Mouse (Mus musculus) macrophage (primary cell): ENCODE data around the gene Carmil2. TPM values are rescaled to one million over a fixed set of nuclear protein-coding genes. Genes with fewer than 3 reads are reported as not detected.
A peak's percentile ranks its signal among the peaks of the same experiment; 100 is the strongest.

ENCODE experiments used
- H3K27ac ChIP-seq: fragments of 350-480 bp; formaldehyde crosslinking; 2 replicates; pipeline ENCODE4 v1.9.0; 2021
- H3K36me3 ChIP-seq: fragments of 350-480 bp; formaldehyde crosslinking; 2 replicates; pipeline ENCODE4 v1.9.0; 2021; ENCODE audit errors: inconsistent target
- H3K4me3 ChIP-seq: fragments of 350-480 bp; formaldehyde crosslinking; 2 replicates; pipeline ENCODE4 v1.9.0; 2021; ENCODE audit errors: inconsistent target
- H3K79me2 ChIP-seq: fragments of 350-480 bp; formaldehyde crosslinking; 2 replicates; pipeline ENCODE4 v1.9.0; 2021; ENCODE audit errors: inconsistent target
- WGBS: methylation state at CpG from one replicate; pipeline ENCODE4 v1.1.7; 2026; ENCODE audit warnings: inconsistent platforms; ENCODE audit not compliant: missing documents; 5-methylcytosine and 5-hydroxymethylcytosine counted together
- polyA plus RNA-seq: library from polyadenylated mRNA; stranded (reverse); fragments of 250-400 nt; gene quantifications from 3 replicates; pipeline ENCODE4 v1.2.4, GENCODE M21; 2018; ENCODE audit warnings: inconsistent platforms

The Carmil2 gene
- polyA plus RNA-seq, 1 experiment from 2014 or later, result not detected

GRCm38 (mm10) chr8:105702001-105702401, 15.9 kb downstream of the Carmil2 start:
- H3K79me2 ChIP-seq, result peaks cover 6% of the 10 kb centered on the region; the same call in 1 of the 2 replicates
- 81% methylated on average over 17 of the region's 18 CpGs for WGBS
- no peak overlapping the region for H3K27ac ChIP-seq
- peak overlapping the region; percentile 29 for H3K4me3 ChIP-seq
- peaks cover 12% of the 10 kb centered on the region; the same call in 1 of the 2 replicates for H3K36me3 ChIP-seq

DNA sequence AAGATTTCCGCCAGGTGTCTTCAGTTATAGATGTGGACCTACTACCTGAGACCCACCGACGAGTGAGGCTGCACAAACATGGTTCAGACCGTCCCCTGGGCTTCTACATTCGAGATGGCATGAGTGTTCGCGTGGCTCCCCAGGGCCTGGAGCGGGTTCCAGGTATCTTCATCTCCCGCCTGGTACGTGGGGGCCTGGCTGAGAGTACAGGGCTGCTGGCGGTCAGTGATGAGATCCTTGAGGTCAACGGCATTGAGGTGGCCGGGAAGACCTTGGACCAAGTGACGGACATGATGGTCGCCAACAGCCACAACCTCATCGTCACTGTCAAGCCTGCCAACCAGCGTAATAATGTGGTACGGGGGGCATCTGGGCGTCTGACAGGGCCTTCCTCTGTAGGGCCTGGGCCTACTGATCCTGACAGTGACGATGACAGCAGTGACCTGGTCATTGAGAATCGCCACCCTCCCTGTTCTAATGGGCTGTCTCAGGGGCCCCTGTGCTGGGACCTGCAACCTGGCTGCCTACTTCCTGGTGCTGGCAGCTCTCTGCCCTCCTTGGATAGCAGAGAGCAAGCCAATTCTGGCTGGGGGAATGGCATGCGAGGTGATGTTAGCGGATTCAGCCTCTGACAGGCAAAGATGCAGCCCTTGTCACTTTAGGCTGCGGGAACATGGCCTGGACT, 16.8 kb downstream of the Carmil2 start:
- Histone ChIP-seq H3K27ac (no peak overlapping the region), H3K4me3 (no peak overlapping the region), H3K36me3 (peaks cover 10% of the 10 kb centered on the region; the same call in 1 of the 2 replicates), H3K79me2 (peaks cover 6% of the 10 kb centered on the region; the same call in 1 of the 2 replicates)
- WGBS, result 97% methylated on average over 24 of the region's 24 CpGs

DNA sequence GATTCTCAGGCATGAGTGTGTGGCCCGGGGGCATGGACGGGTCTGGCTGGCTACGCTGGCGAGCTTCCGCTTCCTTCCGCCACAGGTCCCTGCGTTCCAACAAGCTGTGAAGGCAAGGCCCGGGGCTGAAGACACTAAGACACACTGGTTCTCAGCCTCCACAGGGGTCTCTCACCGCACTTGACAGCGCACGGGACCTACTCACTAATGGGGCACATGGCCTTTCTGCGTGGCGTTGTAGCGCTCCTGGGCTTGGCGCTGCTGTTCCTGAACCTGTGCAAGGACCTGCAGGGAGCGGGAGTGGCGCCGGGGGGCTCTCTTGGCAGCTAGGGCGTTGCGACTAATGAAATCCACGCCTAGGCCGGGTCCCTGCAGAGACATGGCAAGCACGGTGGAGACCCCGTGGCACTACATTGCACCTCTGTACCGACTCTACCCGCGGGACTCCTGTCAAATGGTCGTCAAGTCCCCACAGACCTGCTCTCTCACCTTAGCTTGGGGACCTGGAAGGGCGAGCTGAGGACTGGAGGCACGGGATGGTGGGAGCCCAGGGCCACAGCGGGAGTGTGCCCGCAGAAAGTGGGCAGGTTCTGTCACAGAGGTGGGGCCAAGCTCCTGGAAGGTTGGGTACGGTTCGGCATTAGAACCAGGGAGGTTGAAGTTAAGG, 18.2 kb downstream of the Carmil2 start:
- Histone ChIP-seq H3K4me3 (no peak overlapping the region), H3K27ac (no peak overlapping the region), H3K36me3 (no peaks in the 10 kb centered on the region), H3K79me2 (peaks cover 6% of the 10 kb centered on the region; the same call in 1 of the 2 replicates)
- 96% methylated on average over 33 of the region's 34 CpGs for WGBS

- Histone ChIP-seq H3K4me3 (no peak overlapping the region), H3K36me3 (no peaks in the 10 kb centered on the region), H3K27ac (no peak overlapping the region), H3K79me2 (peaks cover 5% of the 10 kb centered on the region; the same call in 1 of the 2 replicates)
- 92% methylated on average over 6 of the region's 6 CpGs for WGBS
Observed at GRCm38 (mm10) chr8:105704955-105705354, 18.9 kb downstream of the Carmil2 start.

DNA sequence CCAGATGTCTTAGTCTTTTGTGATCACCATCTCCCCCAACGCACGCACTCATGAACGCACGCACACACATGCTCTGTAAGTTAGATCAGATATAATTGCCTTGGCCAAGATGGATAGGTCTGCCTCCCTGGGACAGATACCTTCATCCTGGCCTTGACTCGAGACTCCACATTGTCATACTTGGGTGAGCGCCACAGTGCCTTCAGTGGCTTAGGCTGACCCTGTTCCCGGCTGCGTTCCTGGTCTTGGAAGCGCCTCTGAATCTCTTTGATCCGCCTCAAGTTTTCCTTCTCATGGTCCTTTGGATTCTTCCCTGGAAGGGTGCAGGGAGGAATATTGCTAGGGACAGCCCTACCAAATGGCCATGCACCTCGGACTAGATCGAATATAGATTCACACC, 20.4 kb downstream of the Carmil2 start:
- H3K27ac ChIP-seq, result no peak overlapping the region
- 89% methylated on average over 12 of the region's 12 CpGs for WGBS
- H3K79me2 ChIP-seq, result no peaks in the 10 kb centered on the region
- H3K36me3 ChIP-seq, result no peaks in the 10 kb centered on the region
- H3K4me3 ChIP-seq, result no peak overlapping the region

DNA sequence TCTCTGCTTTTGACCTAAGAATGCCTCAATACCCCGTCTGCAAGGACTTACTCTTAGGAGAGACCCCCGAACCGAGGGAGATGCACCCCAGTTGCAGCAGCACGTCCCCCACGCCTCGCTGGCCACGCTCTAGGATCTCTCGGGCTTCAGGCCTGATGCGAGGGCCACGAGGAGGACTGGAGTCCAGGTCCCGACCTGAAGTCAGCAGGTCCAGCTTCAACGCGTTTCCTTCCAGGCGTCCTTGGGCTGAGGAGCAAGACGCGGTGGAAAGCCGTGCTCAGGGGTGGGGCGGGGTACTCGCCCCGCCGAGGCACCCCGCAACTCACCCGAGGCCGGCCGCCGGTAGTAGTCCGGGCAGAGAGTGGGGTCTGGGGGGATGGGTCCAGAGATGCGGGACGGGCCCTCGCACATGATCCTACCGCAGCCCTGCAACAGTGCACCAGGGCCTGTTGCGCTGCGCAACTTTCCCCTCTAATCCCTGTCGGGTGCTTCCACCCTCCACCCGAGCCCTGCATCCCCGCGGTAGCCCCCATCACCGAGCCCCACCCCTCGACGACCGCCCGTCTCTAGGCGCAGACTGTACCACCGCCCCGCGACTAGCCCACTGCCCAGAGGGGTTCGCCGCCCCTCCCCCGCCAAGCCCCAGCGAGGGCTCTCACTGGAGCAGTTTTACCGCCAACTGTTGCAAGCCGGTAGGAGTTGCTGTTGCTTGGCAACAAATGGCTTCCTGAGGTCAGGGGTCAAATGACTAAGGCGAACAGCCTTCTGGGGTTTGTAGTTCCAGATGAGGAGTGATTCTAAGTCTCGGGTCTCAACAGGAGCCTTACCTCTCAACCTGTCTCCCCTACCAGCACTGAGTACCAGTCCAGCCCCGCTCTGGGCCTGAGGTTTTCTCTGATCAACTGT, 21.7 kb downstream of the Carmil2 start, which contains the start of the genes 4933405L10Rik and Enkd1:
Gene 4933405L10Rik (plus strand): TSS at position 158 of the 906 bp plus-strand sequence.
Gene Enkd1 (minus strand): TSS at position 713 of the 906 bp plus-strand sequence.
- Histone ChIP-seq H3K4me3 (peak within 1 kb of the TSS; percentile 37), H3K79me2 (no peaks in the 10 kb centered on the region), H3K36me3 (no peaks in the 10 kb centered on the region), H3K27ac (no peak within 1 kb of the TSS)
- WGBS, result 2% methylated on average over 53 of the region's 55 CpGs

GRCm38 (mm10) chr8:105708675-105709074, 22.6 kb downstream of the Carmil2 start:
- H3K4me3 ChIP-seq, result no peak overlapping the region
- H3K79me2 ChIP-seq, result no peaks in the 10 kb centered on the region
- 86% methylated on average over 7 of the region's 8 CpGs for WGBS
- no peaks in the 10 kb centered on the region for H3K36me3 ChIP-seq
- no peak overlapping the region for H3K27ac ChIP-seq

- Histone ChIP-seq H3K79me2 (no peaks in the 10 kb centered on the region), H3K4me3 (no peak overlapping the region), H3K36me3 (no peaks in the 10 kb centered on the region), H3K27ac (no peak overlapping the region)
- WGBS, result 93% methylated on average over 14 of the region's 14 CpGs
Observed at GRCm38 (mm10) chr8:105709317-105709716, 23.2 kb downstream of the Carmil2 start.

- H3K27ac ChIP-seq, result no peak overlapping the region
- no peaks in the 10 kb centered on the region for H3K79me2 ChIP-seq
- 90% methylated on average over 3 of the region's 3 CpGs for WGBS
- H3K36me3 ChIP-seq, result no peaks in the 10 kb centered on the region
- H3K4me3 ChIP-seq, result no peak overlapping the region
Observed at GRCm38 (mm10) chr8:105712286-105712685, 26.2 kb downstream of the Carmil2 start.

DNA sequence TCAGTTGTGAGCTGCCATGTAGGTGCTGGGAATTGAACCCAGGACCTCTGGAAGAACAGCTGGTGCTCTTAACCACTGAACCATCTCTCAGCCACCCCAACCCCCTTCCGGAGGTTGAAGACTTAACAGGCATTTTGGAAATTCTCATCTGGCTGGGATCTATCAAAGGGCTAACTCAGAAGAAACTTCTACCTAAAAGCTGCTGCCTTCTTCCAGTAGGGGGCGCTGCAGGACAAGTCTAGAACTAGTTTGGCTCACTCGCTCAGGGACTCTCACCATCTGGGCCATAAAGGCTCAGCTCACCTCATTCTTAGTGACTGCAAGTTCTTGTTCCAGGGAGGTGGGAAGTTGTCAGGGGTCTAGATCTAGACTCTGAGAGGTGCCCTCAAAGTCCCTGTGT, 28.1 kb downstream of the Carmil2 start:
- H3K4me3 ChIP-seq, result no peak overlapping the region
- no peaks in the 10 kb centered on the region for H3K36me3 ChIP-seq
- H3K79me2 ChIP-seq, result no peaks in the 10 kb centered on the region
- no peak overlapping the region for H3K27ac ChIP-seq
- WGBS, result 3% methylated on average over 3 of the region's 3 CpGs

DNA sequence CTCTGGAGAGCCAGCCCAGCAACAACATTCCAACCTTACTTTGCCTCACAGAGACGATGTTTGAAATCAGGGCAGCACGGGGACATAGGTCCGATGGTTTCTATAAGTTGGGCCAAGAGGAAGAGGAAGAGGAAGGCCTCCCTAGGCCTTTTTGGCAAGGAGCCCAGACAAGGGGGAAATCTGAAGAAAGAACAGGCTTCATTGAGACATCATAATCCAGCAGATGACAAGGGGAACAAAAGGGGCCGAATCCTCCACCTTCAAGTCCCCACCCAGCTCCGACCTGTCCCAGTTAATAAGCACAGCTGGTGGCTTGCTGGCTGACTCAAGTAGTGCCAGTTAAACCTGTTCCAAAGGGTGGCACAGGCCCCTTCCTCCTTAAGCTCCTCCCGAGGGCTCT, 29.0 kb downstream of the Carmil2 start:
- H3K27ac ChIP-seq, result no peak overlapping the region
- 9% methylated on average over 6 of the region's 6 CpGs for WGBS
- H3K79me2 ChIP-seq, result no peaks in the 10 kb centered on the region
- H3K4me3 ChIP-seq, result no peak overlapping the region
- no peaks in the 10 kb centered on the region for H3K36me3 ChIP-seq

DNA sequence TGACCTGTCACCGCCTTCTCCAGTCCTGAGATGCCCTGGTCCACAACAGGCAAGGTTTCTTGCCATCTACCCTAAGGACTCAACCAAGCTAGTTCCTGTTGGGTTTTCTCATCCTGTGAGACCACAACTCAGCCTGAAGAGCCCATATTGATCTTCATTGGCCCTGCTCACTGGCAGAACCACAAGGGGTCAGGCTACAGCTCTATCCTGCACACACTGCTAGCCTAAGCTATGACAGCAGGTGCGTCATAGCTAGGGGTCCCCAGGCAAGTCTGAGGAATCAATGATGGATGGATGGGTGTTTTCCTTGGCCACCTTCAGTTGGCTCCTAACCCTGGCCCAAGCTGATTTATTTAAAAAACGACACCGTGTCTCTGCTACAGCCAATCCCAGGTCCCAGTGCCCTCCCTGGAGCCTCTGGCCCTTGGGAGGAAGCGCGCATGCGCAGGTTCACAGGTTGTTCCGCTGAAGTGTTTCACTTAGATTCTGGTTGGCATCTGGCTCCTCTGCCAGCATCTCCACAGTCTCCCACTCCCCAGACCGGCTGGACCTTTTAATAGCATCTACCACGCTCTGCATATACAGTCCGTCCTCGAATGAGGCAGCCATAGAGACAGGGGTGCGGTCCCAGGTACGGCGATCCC, 30.4 kb downstream of the Carmil2 start:
- Histone ChIP-seq H3K4me3 (no peak overlapping the region), H3K79me2 (no peaks in the 10 kb centered on the region), H3K36me3 (no peaks in the 10 kb centered on the region), H3K27ac (no peak overlapping the region)
- WGBS, result 94% methylated on average over 15 of the region's 15 CpGs

DNA sequence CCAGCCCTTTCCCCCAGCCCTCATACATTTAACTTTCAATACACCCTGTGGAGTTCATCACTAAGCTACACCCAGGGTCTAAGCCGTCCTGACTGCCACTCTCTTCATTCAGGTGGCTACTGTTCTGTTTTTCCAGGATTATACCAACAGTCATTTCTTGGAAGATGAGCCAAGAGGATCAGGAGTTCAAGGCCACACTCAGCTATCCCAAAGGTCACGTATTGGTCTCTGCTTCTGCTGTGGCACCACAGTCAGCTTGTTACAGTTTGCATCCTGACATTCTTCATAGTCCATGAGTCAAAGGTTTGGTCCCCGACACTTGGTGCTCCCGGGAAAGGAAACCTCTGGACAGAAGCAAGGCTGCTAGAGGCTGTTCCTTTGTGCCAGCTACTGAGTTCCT, 33.6 kb downstream of the Carmil2 start:
- Histone ChIP-seq H3K4me3 (no peak overlapping the region), H3K36me3 (no peaks in the 10 kb centered on the region), H3K79me2 (no peaks in the 10 kb centered on the region), H3K27ac (no peak overlapping the region)
- WGBS, result 89% methylated on average over 4 of the region's 4 CpGs

GRCm38 (mm10) chr8:105722861-105723260, 36.8 kb downstream of the Carmil2 start:
- no peak overlapping the region for H3K27ac ChIP-seq
- no peaks in the 10 kb centered on the region for H3K79me2 ChIP-seq
- no peak overlapping the region for H3K4me3 ChIP-seq
- no peaks in the 10 kb centered on the region for H3K36me3 ChIP-seq
- 96% methylated on average over 9 of the region's 9 CpGs for WGBS
